Mouse (Mus musculus): ENCODE data around the gene Zc3h12a. TPM values are rescaled to one million over a fixed set of nuclear protein-coding genes. Genes with fewer than 3 reads are reported as not detected.

Zc3h12a gene
- total and polyA plus RNA-seq, 3 experiments, result 0.92 to 3.3 TPM; not detected in 1

DNA sequence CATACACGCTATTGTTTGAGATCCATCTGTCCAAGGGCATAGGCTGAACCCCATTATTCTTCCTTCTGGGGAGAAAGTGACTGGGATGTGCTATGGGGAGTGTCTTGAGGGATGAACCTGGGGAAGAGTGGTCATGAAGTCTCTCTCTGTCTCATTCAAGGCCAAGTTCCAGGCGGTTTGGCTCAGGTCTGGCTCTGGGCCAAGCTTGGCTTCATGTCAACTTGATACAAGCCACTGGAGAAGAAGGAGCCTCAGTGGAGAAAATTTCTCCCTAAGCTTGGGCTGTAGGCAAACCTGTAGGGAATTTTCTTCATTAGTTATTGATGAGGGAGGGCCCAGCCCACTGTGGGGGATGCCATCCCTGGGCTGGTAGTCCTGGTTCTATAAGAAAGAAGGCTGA, 48.0 kb upstream of the Zc3h12a start:
- Histone ChIP-seq H3K9ac (ENCODE audit: control insufficient read depth, low read depth, low read length, poor library complexity, severe bottlenecking) (no peak overlapping the region), H3K27ac (ENCODE audit: control insufficient read depth, low read depth, low read length) (no peak overlapping the region), H3K4me1 (ENCODE audit: control insufficient read depth in 1 of 2, insufficient read depth in 2 of 2, low read length in 2 of 2) (no peaks in the 10 kb centered on the region), H3K4me3 (ENCODE audit: control insufficient read depth in 1 of 2, insufficient read depth in 1 of 2, low read depth in 2 of 2, low read length in 2 of 2) (no peak overlapping the region), H3K79me2 (ENCODE audit: control insufficient read depth, insufficient read depth, low read length, poor library complexity) (no peaks in the 10 kb centered on the region), H3K9me3 (replicated peaks; ENCODE audit: insufficient read depth, low read length) (no peaks in the 10 kb centered on the region), H3K27me3 (ENCODE audit: control insufficient read depth in 1 of 2, insufficient read depth in 2 of 2, low read length in 2 of 2) (no peaks in the 10 kb centered on the region), H3K36me3 (ENCODE audit: control insufficient read depth in 1 of 2, insufficient read depth in 2 of 2, low read length in 2 of 2) (no peaks in the 10 kb centered on the region)
- DNase-seq (ENCODE audit: low read depth, low spot score), result no peak
- no peak for TF ChIP-seq NRF1 (IDR thresholded peaks at IDR 0.05; ENCODE audit: insufficient read depth, low read depth, low read length, poor library complexity, severe bottlenecking)

- Histone ChIP-seq H3K4me3 (ENCODE audit: control insufficient read depth in 1 of 2, insufficient read depth in 1 of 2, low read depth in 2 of 2, low read length in 2 of 2) (no peak overlapping the region), H3K36me3 (ENCODE audit: control insufficient read depth in 1 of 2, insufficient read depth in 2 of 2, low read length in 2 of 2) (no peaks in the 10 kb centered on the region), H3K9ac (ENCODE audit: control insufficient read depth, low read depth, low read length, poor library complexity, severe bottlenecking) (no peak overlapping the region), H3K4me1 (ENCODE audit: control insufficient read depth in 1 of 2, insufficient read depth in 2 of 2, low read length in 2 of 2) (no peaks in the 10 kb centered on the region), H3K9me3 (replicated peaks; ENCODE audit: insufficient read depth, low read length) (no peaks in the 10 kb centered on the region), H3K27me3 (ENCODE audit: control insufficient read depth in 1 of 2, insufficient read depth in 2 of 2, low read length in 2 of 2) (no peaks in the 10 kb centered on the region), H3K79me2 (ENCODE audit: control insufficient read depth, insufficient read depth, low read length, poor library complexity) (no peaks in the 10 kb centered on the region), H3K27ac (ENCODE audit: control insufficient read depth, low read depth, low read length) (no peak overlapping the region)
- no peak for TF ChIP-seq MAX (IDR thresholded peaks at IDR 0.05; ENCODE audit: low read length)
- TF ChIP-seq ELF1 (IDR thresholded peaks at IDR 0.05; ENCODE audit: low read depth, low read length), result no peak
- TF ChIP-seq NELFE (IDR thresholded peaks at IDR 0.05; ENCODE audit: low read depth, low read length), result no peak
- no peak for DNase-seq (ENCODE audit: low read depth, low spot score)
These were observed 47.0 kb upstream of the Zc3h12a start for GRCm38 (mm10) chr4:125174516-125175185.

DNA sequence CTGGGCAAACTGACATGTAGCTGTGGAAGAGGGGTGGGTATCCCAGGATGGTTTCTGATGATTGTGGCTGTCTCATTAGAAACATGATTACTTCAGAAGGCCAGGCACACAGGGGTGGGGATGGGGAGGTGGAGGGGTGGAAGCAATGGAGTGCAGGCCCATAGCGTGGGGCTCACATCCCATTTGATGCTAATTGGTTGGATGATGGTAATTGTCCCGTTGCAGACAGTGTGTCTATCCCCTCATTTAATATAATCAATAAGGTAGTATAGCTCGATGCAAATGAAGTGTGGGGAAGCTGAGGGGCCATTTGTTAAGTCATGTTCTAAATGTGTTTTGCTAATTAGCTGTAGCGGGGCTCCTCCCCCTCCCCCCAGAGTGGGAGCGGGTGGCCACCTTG, 45.5 kb upstream of the Zc3h12a start:
- Histone ChIP-seq H3K27me3 (ENCODE audit: control insufficient read depth in 1 of 2, insufficient read depth in 2 of 2, low read length in 2 of 2) (no peaks in the 10 kb centered on the region), H3K79me2 (ENCODE audit: control insufficient read depth, insufficient read depth, low read length, poor library complexity) (no peaks in the 10 kb centered on the region), H3K9me3 (replicated peaks; ENCODE audit: insufficient read depth, low read length) (no peaks in the 10 kb centered on the region), H3K36me3 (ENCODE audit: control insufficient read depth in 1 of 2, insufficient read depth in 2 of 2, low read length in 2 of 2) (no peaks in the 10 kb centered on the region), H3K4me3 (ENCODE audit: control insufficient read depth in 1 of 2, insufficient read depth in 1 of 2, low read depth in 2 of 2, low read length in 2 of 2) (no peak overlapping the region), H3K27ac (ENCODE audit: control insufficient read depth, low read depth, low read length) (no peak overlapping the region), H3K9ac (ENCODE audit: control insufficient read depth, low read depth, low read length, poor library complexity, severe bottlenecking) (no peak overlapping the region), H3K4me1 (ENCODE audit: control insufficient read depth in 1 of 2, insufficient read depth in 2 of 2, low read length in 2 of 2) (no peaks in the 10 kb centered on the region)
- no peak for TF ChIP-seq RAD21 (IDR thresholded peaks at IDR 0.05; ENCODE audit: low read depth, low read length)
- TF ChIP-seq E2F4 (IDR thresholded peaks at IDR 0.05; ENCODE audit: borderline replicate concordance, low read depth, low read length), result no peak
- no peak for TF ChIP-seq SIN3A (IDR thresholded peaks at IDR 0.05; ENCODE audit: low read length)
- no peak for TF ChIP-seq HCFC1 (IDR thresholded peaks at IDR 0.05; ENCODE audit: low read depth, low read length)
- no peak for TF ChIP-seq KAT2A (conservative IDR thresholded peaks at IDR 0.05; ENCODE audit: low read depth, low read length)
- no peak for TF ChIP-seq MAZ (IDR thresholded peaks at IDR 0.05; ENCODE audit: low read depth, low read length)
- no peak for TF ChIP-seq MAFK (IDR thresholded peaks at IDR 0.05; ENCODE audit: borderline replicate concordance, low read depth, low read length)
- no peak for DNase-seq (ENCODE audit: low read depth, low spot score)
